Mouse (Mus musculus) spleen, postnatal 14 days (tissue): ENCODE results near the gene Sgo2b.
"Not testable (repeated sequence)": the region's sequence is repeated elsewhere in the genome, so short reads cannot be mapped to it uniquely, and the experiment has no call there.

ENCODE experiments used
- DNase-seq, 2 experiments: peaks; one replicate each; pipeline ENCODE4 v3.0.0; 2021 to 2022; ENCODE audit warnings: low spot score in 2 of 2

Gene Sgo2b

GRCm38 (mm10) chr8:63951626-63952377 lies at the start of gene Sgo2b:
Gene Sgo2b (minus strand): TSS chr8:63952248.
- DNase-seq, result no peak

DNA sequence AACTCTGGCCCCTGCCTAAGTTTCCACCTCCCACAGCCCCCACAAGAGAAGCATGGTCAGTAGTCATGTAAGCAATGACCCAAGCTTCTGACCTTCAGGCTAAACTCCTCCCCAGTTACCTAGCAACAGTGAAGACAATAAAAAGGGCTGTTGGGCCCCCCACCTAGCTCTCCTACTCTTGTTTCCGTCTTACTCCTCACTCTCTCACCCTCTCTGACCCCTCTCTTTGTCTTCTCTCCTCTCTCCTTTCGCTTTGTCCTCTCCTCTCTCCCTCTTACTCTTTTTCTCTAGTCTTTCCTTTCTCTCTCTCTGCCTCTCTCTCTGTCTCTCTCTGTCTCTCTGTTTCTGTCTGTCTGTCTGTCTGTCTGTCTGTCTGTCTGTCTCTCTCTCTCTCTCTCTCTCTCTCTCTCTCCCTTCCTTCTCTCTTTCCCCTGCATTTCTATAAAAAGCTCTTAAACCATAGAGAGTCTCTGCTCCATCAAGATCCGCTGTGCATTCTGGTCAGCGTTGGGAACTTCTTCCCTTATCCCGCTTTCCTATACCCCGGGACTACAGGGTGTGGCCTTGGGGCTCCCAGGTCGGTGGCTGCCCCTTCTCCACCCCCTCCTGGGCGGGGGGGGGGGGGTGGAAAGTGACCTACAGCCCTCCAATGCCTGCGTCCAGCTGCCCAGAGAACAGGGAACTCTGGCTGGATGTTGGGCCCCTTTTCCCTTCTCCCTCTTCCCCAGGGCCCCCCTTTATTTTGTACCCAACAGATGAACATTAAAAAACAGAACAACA lies 18.8 kb upstream of the Sgo2b start:
- not testable (repeated sequence) for DNase-seq

DNA sequence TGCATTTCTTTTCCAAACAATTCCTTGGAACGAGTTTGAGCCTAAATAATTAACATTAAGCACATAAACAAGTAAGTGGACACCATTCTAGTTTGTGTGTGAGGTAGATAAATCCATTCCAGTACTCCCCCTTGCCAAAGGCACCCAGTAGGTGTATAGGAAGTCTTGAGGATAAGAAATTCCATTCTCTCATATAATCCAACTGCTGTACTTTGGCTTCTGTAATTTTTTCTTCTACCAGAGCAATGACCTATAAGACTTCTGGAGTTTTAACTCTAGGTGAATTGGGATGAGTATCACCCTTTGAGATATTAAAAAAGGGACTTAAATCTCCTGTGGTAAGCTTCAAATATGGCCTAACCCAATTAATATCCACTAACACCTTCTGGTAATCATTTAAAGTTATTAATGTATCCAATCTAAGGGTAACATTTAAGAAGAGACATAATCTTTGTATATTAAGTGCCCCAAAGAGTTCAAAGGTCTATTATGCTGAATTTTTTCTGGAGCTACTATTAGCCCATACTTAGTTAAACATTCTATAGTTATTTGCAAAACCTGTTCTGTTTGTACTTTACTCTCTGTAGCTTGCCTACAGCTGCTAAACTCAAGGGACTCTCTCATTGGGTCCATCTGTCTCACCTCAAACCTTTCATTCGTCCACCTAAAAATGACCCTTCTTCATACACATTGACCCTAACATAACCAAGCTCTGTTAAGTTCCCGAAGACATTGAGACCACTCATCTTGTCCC lies 9.2 kb upstream of the Sgo2b start:
- DNase-seq, result no peak

- not testable (repeated sequence) for DNase-seq
These were observed 1.8 kb upstream of the Sgo2b start for GRCm38 (mm10) chr8:63953802-63954201.

DNA sequence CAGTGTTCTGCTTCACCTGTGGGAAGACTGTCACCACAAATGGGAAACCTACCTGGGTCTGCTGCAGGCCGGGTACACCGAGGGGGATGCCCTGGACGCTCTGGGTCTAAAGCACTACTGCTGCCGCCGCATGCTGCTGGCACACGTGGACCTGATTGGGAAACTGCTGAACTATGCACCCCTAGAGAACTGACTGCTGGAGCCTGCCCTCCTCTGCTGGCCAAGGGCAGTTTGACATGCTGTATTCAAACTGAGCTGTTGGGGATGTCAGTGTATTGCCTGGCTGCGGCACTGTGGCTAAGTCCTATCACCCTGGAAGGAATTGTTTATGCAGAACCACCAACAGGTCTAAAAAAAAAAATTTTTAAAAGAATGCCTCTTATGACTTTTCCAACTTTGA lies 18.9 kb downstream of the Sgo2b start:
- no peak for DNase-seq

DNA sequence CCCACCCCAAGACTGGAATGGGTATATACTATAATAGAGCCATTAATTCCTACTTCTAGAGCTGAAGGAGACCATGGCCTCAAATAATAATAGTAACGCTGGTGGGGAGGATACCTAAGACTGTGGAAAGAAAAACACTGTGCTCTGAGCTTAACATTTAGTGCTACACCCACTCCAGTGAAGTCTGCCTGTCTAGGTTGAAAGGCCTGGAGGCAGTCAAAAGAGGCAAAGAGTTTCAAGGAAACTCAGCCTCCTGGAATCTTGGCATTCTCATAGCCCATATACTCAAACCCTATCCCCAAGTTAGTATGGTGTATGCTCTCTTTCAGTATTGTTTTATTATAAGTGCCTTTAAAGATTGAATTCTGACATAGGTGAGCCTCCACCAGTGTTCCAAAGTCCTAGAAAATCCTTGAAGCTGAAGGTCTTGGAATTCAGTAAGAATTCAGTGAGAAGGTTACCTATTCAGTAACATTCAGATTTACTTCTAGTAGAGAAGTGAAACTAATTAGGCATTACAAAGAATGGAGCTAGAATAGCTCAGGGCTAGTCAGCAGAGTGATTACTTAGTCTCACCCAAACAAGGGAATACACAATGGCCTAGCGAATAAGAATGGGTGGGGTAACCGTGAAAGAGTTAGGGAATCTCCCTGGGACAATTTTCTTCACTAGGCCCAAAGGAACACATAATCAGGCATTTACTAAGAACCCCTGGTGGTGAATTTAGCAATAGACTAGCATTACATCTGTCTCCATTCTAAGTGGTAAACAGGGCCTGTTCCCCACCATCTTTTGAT lies 22.5 kb downstream of the Sgo2b start:
- no peak for DNase-seq

DNA sequence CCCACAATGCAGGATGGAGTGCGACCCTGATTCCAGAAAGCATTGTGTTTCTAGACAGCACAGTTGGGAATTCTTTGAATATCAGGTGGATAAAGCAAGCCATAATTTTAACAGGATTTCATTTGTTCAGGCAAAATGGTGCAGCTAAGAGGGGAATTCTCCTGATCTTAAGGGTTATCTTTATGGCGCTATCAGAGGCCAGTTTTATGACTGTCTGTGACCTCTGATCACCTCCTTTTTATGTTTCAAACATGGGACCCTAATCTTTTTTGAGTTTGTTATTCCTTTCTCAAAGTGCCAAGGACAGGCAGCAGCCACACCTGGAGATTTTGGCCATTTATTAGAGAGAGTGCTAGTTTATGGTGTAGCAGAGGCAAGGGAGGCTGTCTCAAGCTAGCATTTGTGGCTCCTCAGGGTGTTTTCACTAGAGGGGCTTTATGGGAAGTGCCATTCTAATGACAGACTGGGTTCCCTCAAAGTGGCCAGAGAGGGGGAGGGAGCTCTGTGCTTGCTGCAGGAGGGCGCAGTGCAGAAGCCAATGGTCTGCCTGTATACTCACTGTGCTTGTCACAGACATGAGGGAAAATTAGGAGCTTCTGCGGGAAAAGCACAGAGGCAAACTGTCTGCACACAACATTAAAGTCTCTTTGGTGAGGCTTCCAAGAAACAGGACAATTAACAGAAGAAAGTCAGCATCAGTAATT lies 30.6 kb downstream of the Sgo2b start:
- no peak for DNase-seq

DNA sequence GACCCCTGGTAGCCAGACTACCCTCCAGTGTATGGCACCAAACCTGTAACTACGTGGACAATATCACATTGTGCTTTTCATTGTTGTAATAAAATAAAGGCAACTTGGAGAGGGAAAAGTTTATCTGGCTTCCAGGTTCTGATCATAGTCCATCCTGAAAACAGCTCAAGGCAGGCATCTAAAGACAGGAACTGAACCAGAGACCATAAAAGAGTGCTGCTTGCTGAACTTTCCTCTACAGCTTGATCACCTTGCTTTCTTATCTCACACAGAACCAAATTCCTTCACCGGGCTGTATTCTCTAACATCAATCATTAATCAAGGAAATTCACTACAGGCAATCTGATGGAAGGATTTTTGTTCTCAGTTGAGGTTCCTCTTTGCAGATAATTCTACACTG lies 57.0 kb downstream of the Sgo2b start:
- DNase-seq, result no peak

DNA sequence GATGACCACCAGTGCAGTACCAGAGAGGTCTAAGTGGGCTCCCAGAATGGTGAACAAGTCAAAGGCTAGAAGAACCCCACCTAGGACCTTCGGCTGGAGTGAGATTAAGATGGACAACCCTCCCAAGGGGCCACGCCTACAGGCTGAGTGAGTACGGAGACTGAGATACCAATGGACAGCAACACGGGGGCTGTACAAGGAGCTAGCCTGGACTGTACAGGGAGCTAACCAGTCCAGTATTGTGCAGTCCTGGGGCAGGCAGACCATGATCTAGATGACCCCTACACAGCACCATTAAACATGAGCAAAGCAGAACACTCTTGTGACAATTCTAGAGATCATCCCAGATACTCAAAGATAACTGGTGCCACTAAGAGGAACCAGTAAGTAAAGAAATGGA lies 73.7 kb downstream of the Sgo2b start:
- no peak for DNase-seq

GRCm38 (mm10) chr8:63877393-63877792 lies 74.7 kb downstream of the Sgo2b start:
- no peak for DNase-seq

- no peak for DNase-seq
These were observed 75.1 kb downstream of the Sgo2b start for GRCm38 (mm10) chr8:63876949-63877348.
